Mouse (Mus musculus) liver, embryonic 15.5 days (tissue): ENCODE results near the gene Chchd3. TPM values are rescaled to one million over a fixed set of nuclear protein-coding genes. Genes with fewer than 3 reads are reported as not detected.

Experiments
- ATAC-seq: fragments of 200-750 bp; cut with Nextera tagmentation; 2 replicates; pipeline ENCODE4 v1.8.0; 2017; ENCODE audit warnings: moderate number of reproducible peaks, mild to moderate bottlenecking, moderate library complexity; ENCODE audit not compliant: insufficient read depth
- H3K27ac ChIP-seq: fragments of 300-500 bp; sonication (generic); replicated peaks from 2 replicates; pipeline ENCODE4 v1.5.1; 2015; ENCODE audit warnings: mild to moderate bottlenecking, inconsistent platforms
- H3K27me3 ChIP-seq: fragments of 300-500 bp; sonication (generic); 2 replicates; pipeline ENCODE4 v1.6.1; 2015; ENCODE audit warnings: mild to moderate bottlenecking, inconsistent platforms
- H3K36me3 ChIP-seq: fragments of 300-500 bp; sonication (generic); replicated peaks from 2 replicates; pipeline ENCODE4 v1.6.1; 2015; ENCODE audit warnings: moderate library complexity, mild to moderate bottlenecking, inconsistent platforms
- H3K4me1 ChIP-seq: fragments of 300-500 bp; sonication (generic); replicated peaks from 2 replicates; pipeline ENCODE4 v1.6.1; 2015; ENCODE audit warnings: inconsistent platforms
- H3K4me2 ChIP-seq: fragments of 300-500 bp; sonication (generic); 2 replicates; pipeline ENCODE4 v1.6.1; 2015; ENCODE audit warnings: moderate library complexity, mild to moderate bottlenecking, inconsistent platforms
- H3K4me3 ChIP-seq: fragments of 300-500 bp; sonication (generic); replicated peaks from 2 replicates; pipeline ENCODE4 v1.5.1; 2015; ENCODE audit warnings: mild to moderate bottlenecking, inconsistent platforms
- H3K9ac ChIP-seq: fragments of 300-500 bp; sonication (generic); 2 replicates; pipeline ENCODE4 v1.6.1; 2015; ENCODE audit warnings: moderate library complexity, mild to moderate bottlenecking, inconsistent platforms
- H3K9me3 ChIP-seq: fragments of 300-500 bp; sonication (generic); replicated peaks from 2 replicates; pipeline ENCODE4 v1.6.1; 2016; ENCODE audit warnings: inconsistent platforms
- WGBS: fragments of 180-500 bp; shearing (Covaris S2); methylation state at CpG from one replicate; pipeline ENCODE4 v1.1.7; 2015; ENCODE audit warnings: mixed read lengths; ENCODE audit not compliant: insufficient replicate concordance; 5-methylcytosine and 5-hydroxymethylcytosine counted together
- polyA plus RNA-seq: library from polyadenylated mRNA; unstranded; fragments of >200 nt; fragmentation: Nextera tagmentation; extraction: Ambion mirVana; gene quantifications from 2 replicates; pipeline ENCODE4 v1.2.1, GENCODE M21; 2015

Chchd3 gene
- polyA plus RNA-seq, 1 experiment from 2014 or later: 66.9 TPM

DNA sequence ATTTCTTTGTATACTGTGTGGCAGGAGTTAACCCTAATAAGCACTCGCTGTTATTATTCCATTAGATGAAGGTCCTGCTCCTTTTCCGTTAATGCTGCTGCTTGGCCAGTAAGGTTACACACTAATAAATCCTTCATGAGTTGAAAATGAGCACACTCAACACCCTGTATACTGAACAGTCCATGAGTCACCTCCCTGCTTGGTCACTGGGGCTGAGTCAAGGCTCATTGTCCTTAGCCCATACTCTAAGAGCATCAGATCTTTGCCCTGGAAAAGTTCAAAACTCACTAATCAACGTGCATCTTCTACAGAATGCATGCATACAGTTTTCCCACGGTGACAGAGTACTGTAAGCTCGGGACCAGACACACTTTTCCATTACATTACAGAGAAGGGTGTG lies 124.5 kb downstream of the Chchd3 start:
- no peak overlapping the region for H3K9ac ChIP-seq
- peaks cover 14% of the 10 kb centered on the region; the same call in 1 of the 2 replicates for H3K4me1 ChIP-seq
- H3K4me2 ChIP-seq: no peak overlapping the region
- ATAC-seq: no peak
- H3K27me3 ChIP-seq: no peaks in the 10 kb centered on the region
- 68% methylated on average over 5 of the region's 5 CpGs for WGBS
- H3K36me3 ChIP-seq: no peaks in the 10 kb centered on the region
- H3K27ac ChIP-seq: no peak overlapping the region
- H3K4me3 ChIP-seq: no peak overlapping the region
- no peaks in the 10 kb centered on the region for H3K9me3 ChIP-seq

DNA sequence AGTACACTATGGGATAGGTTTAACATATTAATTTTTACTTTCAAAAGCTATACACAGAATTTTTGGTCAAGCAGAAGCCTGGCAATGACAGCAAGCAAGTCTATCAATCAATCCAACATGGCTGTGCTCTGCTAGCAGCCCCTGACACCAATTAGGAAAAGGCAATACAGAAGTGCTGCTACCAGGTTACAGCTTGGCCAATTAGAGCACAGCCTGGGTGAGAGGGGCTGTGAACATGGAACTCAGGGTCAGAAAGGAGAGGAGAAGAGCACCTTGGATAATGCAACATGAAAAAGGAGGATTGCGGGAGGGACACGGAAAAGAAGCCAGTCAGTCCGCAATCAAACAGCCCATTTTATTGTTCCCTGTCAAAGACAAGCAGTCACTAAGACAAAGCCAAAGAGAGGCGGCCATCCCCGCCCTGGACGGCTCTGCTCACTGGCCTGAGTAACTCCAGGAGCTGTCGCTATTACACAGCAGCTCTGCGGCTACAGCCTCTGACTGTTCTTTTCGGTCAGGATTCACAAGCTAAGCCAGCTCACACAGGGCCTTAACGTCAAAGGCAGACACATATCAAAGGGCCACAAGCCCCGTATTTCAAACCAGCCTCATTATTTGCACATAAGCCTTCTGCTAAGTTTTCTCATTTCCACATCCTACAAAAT lies 128.8 kb downstream of the Chchd3 start:
- no peak overlapping the region for H3K4me3 ChIP-seq
- WGBS: 87% methylated on average over 11 of the region's 11 CpGs
- H3K9me3 ChIP-seq: no peaks in the 10 kb centered on the region
- no peaks in the 10 kb centered on the region for H3K27me3 ChIP-seq
- ATAC-seq: no peak
- no peak overlapping the region for H3K4me2 ChIP-seq
- H3K27ac ChIP-seq: no peak overlapping the region
- H3K9ac ChIP-seq: no peak overlapping the region
- H3K4me1 ChIP-seq: peaks cover 9% of the 10 kb centered on the region; the same call in 1 of the 2 replicates
- no peaks in the 10 kb centered on the region for H3K36me3 ChIP-seq

DNA sequence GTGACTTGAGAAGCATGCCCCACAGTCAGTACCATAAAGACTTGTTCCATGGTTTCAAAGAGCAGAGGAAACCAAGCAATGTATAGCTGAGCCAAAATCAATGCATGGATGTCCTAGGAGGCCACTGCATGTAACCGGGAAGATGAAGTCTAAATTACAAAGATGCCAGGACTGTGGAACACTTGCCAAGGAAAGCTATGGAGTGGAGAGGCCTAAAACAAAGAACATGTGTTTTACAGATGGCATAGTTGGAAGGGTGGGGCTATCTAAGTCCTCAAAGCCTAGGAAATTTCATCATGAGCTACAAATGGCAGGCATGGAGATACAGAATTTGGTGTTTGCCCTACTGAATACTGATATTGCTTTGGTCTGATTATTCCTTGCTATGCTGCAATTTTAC lies 137.7 kb downstream of the Chchd3 start:
- H3K27me3 ChIP-seq: no peaks in the 10 kb centered on the region
- ATAC-seq: no peak
- H3K9me3 ChIP-seq: no peaks in the 10 kb centered on the region
- H3K9ac ChIP-seq: no peak overlapping the region
- no peak overlapping the region for H3K27ac ChIP-seq
- WGBS: 83% methylated on average over 1 of the region's 1 CpGs
- H3K36me3 ChIP-seq: peaks cover 2% of the 10 kb centered on the region
- no peaks in the 10 kb centered on the region for H3K4me1 ChIP-seq
- no peak overlapping the region for H3K4me3 ChIP-seq
- no peak overlapping the region for H3K4me2 ChIP-seq

DNA sequence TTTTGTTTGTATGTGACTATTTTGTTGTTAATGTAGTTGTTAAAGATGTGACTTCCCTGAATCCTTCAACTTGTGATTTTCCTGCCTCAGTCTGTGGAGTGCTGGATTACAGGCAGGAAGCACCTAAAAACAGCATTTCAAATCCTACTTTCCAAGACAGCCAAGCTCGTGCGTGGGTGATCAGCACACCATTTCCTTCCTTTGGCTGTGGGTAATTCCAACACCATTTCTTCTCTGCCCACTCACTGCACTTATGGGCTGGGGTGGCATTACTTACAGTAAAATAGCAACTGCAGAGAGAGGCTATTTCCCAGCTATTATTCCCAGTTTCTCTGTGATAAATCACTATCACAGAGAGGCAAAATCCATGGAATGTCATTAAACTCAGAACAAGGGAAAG lies 140.0 kb downstream of the Chchd3 start:
- Histone ChIP-seq H3K4me2 (no peak overlapping the region), H3K9ac (no peak overlapping the region), H3K4me1 (no peaks in the 10 kb centered on the region), H3K36me3 (peaks cover 7% of the 10 kb centered on the region), H3K4me3 (no peak overlapping the region), H3K27ac (no peak overlapping the region), H3K27me3 (no peaks in the 10 kb centered on the region), H3K9me3 (no peaks in the 10 kb centered on the region)
- 60% methylated on average over 2 of the region's 2 CpGs for WGBS
- ATAC-seq: no peak

DNA sequence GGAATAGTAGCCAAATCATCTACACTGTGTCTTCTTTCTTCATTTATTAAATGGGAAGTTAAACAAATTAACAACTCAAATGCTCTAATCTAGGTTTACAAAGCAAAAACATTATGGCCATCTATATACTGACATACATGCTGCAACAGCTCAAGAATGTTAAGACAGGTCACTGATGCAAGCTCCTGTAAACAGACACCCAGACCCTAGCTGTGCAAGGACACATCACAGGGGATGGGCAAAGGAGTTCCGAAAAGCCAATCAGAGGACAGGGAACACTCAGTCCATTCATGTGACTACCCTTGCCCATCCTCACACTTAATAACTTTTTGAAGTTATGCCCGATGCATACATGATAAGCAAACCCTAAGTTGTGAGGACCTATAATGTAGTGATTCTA lies 149.4 kb downstream of the Chchd3 start:
- Histone ChIP-seq H3K36me3 (no peaks in the 10 kb centered on the region), H3K4me1 (0 out of 2 replicates have a peak, but pooled peaks cover 2% of the 10 kb centered on the region), H3K9ac (no peak overlapping the region), H3K27ac (no peak overlapping the region), H3K4me3 (no peak overlapping the region), H3K27me3 (no peaks in the 10 kb centered on the region), H3K9me3 (no peaks in the 10 kb centered on the region), H3K4me2 (no peak overlapping the region)
- no peak for ATAC-seq
- 77% methylated on average over 2 of the region's 2 CpGs for WGBS

DNA sequence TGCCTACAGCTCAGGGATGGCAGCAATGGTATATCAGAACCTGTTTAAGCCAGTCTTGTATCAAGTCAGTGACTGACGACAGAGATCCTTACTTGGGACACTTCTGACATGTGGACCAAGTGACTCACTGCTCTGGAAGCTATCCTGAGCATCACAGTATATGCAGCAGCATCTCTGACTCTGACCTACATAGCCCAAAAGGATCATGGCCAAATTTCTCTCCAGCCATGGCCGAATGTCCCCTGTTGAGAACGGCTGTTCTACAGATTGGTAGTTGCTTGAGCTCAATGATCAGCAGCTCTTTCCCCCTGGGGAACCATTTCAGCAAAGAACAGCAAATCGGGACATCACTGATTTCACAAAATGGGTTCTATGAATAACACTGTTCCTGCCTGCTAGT lies 161.0 kb downstream of the Chchd3 start:
- H3K9ac ChIP-seq: no peak overlapping the region
- no peak overlapping the region for H3K27ac ChIP-seq
- no peaks in the 10 kb centered on the region for H3K36me3 ChIP-seq
- no peak overlapping the region for H3K4me2 ChIP-seq
- no peak for ATAC-seq
- H3K4me3 ChIP-seq: no peak overlapping the region
- H3K27me3 ChIP-seq: no peaks in the 10 kb centered on the region
- no peaks in the 10 kb centered on the region for H3K9me3 ChIP-seq
- 73% methylated on average over 4 of the region's 4 CpGs for WGBS
- H3K4me1 ChIP-seq: peaks cover 3% of the 10 kb centered on the region

DNA sequence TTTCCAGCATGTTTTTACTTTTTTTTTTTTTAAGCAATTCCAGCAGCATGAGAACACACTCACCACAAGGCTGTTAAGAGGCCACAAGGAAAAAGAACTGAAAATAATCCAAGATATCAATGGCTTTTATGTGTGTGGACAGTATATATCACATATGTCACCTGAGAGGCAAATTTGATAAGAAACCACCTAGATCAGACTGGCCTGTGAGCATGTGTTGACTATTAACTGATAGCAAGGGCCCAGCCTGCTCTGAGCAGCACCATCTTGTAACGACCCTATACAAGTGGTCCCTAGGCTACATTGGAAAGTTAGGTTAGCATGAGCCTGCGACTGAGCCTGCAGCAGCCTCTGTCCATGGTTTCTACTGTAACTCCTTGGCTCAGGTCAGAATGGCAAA lies 166.0 kb downstream of the Chchd3 start:
- no peak overlapping the region for H3K4me2 ChIP-seq

DNA sequence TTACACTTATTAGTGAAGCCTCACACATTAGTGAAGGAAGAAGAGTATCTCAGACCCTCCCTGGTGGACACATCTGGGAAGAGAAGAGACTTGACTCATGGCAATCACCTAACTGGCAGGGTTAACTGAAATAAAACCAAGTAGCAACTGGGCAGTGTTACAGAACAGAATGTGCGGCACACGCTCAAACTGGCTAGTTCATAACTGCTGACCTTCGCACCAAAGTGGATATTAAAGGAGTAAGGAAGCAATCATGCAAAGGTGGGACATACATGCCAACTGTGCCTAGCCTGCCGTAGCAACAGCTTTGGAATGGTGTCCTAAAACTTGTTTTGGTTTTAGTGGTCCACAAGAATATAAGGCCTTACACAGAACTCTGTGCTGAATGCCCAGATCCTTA lies 169.3 kb downstream of the Chchd3 start:
- H3K4me1 ChIP-seq: peaks cover 5% of the 10 kb centered on the region
- no peak overlapping the region for H3K4me2 ChIP-seq
- no peaks in the 10 kb centered on the region for H3K27me3 ChIP-seq
- no peak for ATAC-seq
- no peak overlapping the region for H3K9ac ChIP-seq
- no peak overlapping the region for H3K4me3 ChIP-seq
- 91% methylated on average over 4 of the region's 4 CpGs for WGBS
- H3K36me3 ChIP-seq: 0 out of 2 replicates have a peak, but pooled peaks cover 3% of the 10 kb centered on the region
- H3K9me3 ChIP-seq: no peaks in the 10 kb centered on the region
- H3K27ac ChIP-seq: no peak overlapping the region

More for the DNA sequence above, 166.0 kb downstream of the Chchd3 start:
- ATAC-seq: no peak; the same call in 1 of the 2 replicates
- no peaks in the 10 kb centered on the region for H3K27me3 ChIP-seq
- H3K4me1 ChIP-seq: peaks cover 5% of the 10 kb centered on the region
- H3K27ac ChIP-seq: no peak overlapping the region; the same call in 1 of the 2 replicates
- no peaks in the 10 kb centered on the region for H3K9me3 ChIP-seq
- H3K9ac ChIP-seq: no peak overlapping the region
- 0 out of 2 replicates have a peak, but pooled peaks cover 3% of the 10 kb centered on the region for H3K36me3 ChIP-seq
- no peak overlapping the region for H3K4me3 ChIP-seq
- 49% methylated on average over 2 of the region's 2 CpGs for WGBS

DNA sequence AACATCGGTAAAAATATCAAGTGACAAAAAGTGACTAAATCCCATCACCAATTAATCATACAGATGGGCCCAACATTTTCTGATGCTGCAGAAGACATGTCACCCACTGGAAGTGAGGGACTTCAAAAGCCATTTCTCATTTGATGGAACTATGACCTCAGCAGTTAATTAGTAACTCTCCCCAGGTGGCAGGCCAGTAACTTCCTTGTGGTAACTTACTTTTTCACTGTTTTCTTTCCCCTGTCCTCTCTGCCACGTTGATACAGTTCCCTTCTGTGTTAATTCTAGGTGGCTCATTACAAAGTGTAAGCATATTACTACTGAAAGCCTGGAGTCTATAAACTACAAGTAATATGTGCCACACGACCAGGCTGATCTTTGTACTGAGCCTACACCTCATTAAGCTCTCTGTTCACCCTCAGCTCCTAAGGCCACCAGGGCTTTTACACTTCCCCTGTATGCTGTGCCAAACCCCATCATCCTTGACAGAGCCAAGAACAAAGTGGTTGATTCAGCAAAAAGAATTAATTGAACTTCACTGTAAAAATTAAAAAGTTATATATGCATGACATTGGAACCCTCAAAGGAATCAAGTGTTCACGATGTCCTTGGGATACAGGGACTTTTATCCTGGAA lies 171.0 kb downstream of the Chchd3 start:
- Histone ChIP-seq H3K36me3 (0 out of 2 replicates have a peak, but pooled peaks cover 3% of the 10 kb centered on the region), H3K27me3 (no peaks in the 10 kb centered on the region), H3K4me3 (no peak overlapping the region), H3K4me1 (peaks cover 1% of the 10 kb centered on the region), H3K9me3 (no peaks in the 10 kb centered on the region), H3K4me2 (no peak overlapping the region), H3K9ac (no peak overlapping the region), H3K27ac (no peak overlapping the region)
- WGBS: 61% methylated on average over 4 of the region's 4 CpGs
- no peak for ATAC-seq

DNA sequence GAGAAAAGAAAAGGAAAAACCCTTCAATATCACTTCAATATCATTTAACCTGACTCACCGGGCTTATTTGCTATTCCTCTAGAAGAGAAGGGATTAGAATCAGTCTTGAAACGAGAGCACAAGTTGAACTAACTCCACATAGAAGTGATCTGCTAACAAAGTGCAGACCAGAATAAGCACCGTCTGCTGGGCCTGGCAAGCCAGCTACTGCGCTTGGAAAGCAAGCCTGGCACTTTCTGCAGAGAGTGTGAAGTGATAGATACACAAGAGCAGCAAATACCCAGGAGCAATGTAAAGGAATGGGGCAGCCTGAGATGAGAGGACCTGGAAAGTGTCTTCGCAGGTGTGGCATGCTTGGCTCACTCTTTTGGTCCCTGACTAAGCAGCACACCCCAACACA lies 181.5 kb downstream of the Chchd3 start:
- no peak for ATAC-seq
- 80% methylated on average over 5 of the region's 5 CpGs for WGBS
- no peak overlapping the region for H3K4me3 ChIP-seq
- no peak overlapping the region for H3K4me2 ChIP-seq
- H3K27ac ChIP-seq: no peak overlapping the region
- no peak overlapping the region for H3K9ac ChIP-seq
- H3K36me3 ChIP-seq: no peaks in the 10 kb centered on the region
- no peaks in the 10 kb centered on the region for H3K27me3 ChIP-seq
- no peaks in the 10 kb centered on the region for H3K4me1 ChIP-seq
- H3K9me3 ChIP-seq: no peaks in the 10 kb centered on the region

DNA sequence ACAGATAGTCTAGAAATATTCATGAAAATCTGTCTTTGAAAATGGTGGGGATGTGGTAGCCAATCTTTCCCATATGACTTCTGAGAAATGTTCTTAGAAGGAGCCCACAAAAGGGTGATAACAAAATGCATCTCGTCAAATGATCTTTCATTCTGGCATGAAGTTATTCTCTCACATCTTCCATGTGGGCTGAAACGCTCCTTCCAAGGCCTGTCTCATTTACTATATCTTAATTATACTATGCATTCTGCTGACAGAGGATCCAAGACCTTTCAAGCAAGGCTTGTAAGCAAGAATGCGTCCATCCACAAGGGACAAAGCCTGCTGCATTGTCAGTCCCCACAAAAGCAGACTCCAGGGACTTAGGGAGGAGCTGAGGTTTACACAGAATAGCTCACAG lies 185.9 kb downstream of the Chchd3 start:
- ATAC-seq: no peak
- no peak overlapping the region for H3K27ac ChIP-seq

More for the DNA sequence above, 185.9 kb downstream of the Chchd3 start:
- Histone ChIP-seq H3K27me3 (no peaks in the 10 kb centered on the region), H3K9ac (no peak overlapping the region), H3K4me3 (no peak overlapping the region), H3K4me2 (no peak overlapping the region), H3K9me3 (no peaks in the 10 kb centered on the region), H3K4me1 (peaks cover 2% of the 10 kb centered on the region; the same call in 1 of the 2 replicates), H3K36me3 (peaks cover 5% of the 10 kb centered on the region)
- 50% methylated on average over 3 of the region's 3 CpGs for WGBS
